Mouse (Mus musculus) MEL (cell line): ENCODE data around the gene Xpo4. TPM values are rescaled to one million over a fixed set of nuclear protein-coding genes. Genes with fewer than 3 reads are reported as not detected.

Experiments
- DNase-seq: peaks from one replicate; pipeline ENCODE4 v3.0.0; 2011; ENCODE audit warnings: low read depth, low spot score
- H3K27ac ChIP-seq: 2 replicates; pipeline ENCODE4 v1.5.1; 2012; ENCODE audit warnings: low read depth, mild to moderate bottlenecking, control low read depth, low read length, moderate library complexity; ENCODE audit not compliant: control insufficient read depth
- H3K27me3 ChIP-seq, 2 experiments: fragments of 150-350 bp in 1 of 2; sonication (generic) in 1 of 2; 2 replicates each; pipeline ENCODE4 v1.6.1; 2012; ENCODE audit warnings: low read length in 2 of 2, mild to moderate bottlenecking in 2 of 2, improper control_type of control experiment in 1 of 2, moderate library complexity in 1 of 2; ENCODE audit not compliant: insufficient read depth in 2 of 2, control insufficient read depth in 1 of 2
- H3K36me3 ChIP-seq, 2 experiments: 2 replicates each; pipeline ENCODE4 v1.6.1; 2012 to 2014; ENCODE audit warnings: low read length in 2 of 2, improper control_type of control experiment in 1 of 2, inconsistent platforms in 1 of 2, mild to moderate bottlenecking in 1 of 2; ENCODE audit not compliant: insufficient read depth in 2 of 2, control insufficient read depth in 1 of 2
- H3K4me1 ChIP-seq, 2 experiments: fragments of 150-350 bp in 1 of 2; sonication (generic) in 1 of 2; 2 replicates each; pipeline ENCODE4 v1.6.1; 2012; ENCODE audit warnings: low read length in 2 of 2, improper control_type of control experiment in 1 of 2, mild to moderate bottlenecking in 1 of 2; ENCODE audit not compliant: insufficient read depth in 2 of 2, control insufficient read depth in 1 of 2
- H3K4me3 ChIP-seq, 2 experiments: fragments of 150-350 bp in 1 of 2; sonication (generic) in 1 of 2; 2 replicates each; pipeline ENCODE4 v1.5.1; 2012; ENCODE audit warnings: low read depth in 2 of 2, low read length in 2 of 2, mild to moderate bottlenecking in 2 of 2, moderate library complexity in 2 of 2, control low read depth in 1 of 2, improper control_type of control experiment in 1 of 2; ENCODE audit not compliant: control insufficient read depth in 1 of 2, insufficient read depth in 1 of 2
- H3K79me2 ChIP-seq: 2 replicates; pipeline ENCODE4 v1.6.1; 2012; ENCODE audit warnings: mild to moderate bottlenecking, low read length, moderate library complexity; ENCODE audit not compliant: control insufficient read depth, poor library complexity, insufficient read depth
- H3K9ac ChIP-seq: 2 replicates; pipeline ENCODE4 v1.6.1; 2012; ENCODE audit warnings: low read depth, mild to moderate bottlenecking, control low read depth, low read length, moderate library complexity; ENCODE audit not compliant: control insufficient read depth, poor library complexity, severe bottlenecking
- H3K9me3 ChIP-seq: fragments of 150-350 bp; sonication (generic); replicated peaks from 2 replicates; pipeline ENCODE4 v1.6.1; 2012; ENCODE audit warnings: mild to moderate bottlenecking, low read length, improper control_type of control experiment, moderate library complexity; ENCODE audit not compliant: insufficient read depth
- BHLHE40 ChIP-seq: IDR thresholded peaks from 2 replicates; pipeline ENCODE4 v1.6.1; 2012; ENCODE audit warnings: low read depth, mild to moderate bottlenecking, inconsistent platforms, low read length, improper control_type of control experiment, borderline replicate concordance
- CHD1 ChIP-seq: IDR thresholded peaks from 2 replicates; pipeline ENCODE4 v1.6.1; 2012; ENCODE audit warnings: low read depth, mild to moderate bottlenecking, inconsistent platforms, low read length, improper control_type of control experiment
- CTCF ChIP-seq, 3 experiments: IDR thresholded peaks in 2 of 3; conservative IDR thresholded peaks in 1 of 3; 2 replicates each; pipeline ENCODE4 v1.5.1; 2011 to 2012; ENCODE audit warnings: low read length in 3 of 3, low read depth in 2 of 3, mild to moderate bottlenecking in 2 of 3, improper control_type of control experiment in 1 of 3, inconsistent platforms in 1 of 3, mixed read lengths in 1 of 3, moderate library complexity in 1 of 3; ENCODE audit not compliant: control insufficient read depth in 1 of 3, insufficient read depth in 1 of 3, poor library complexity in 1 of 3, severe bottlenecking in 1 of 3
- ELF1 ChIP-seq: IDR thresholded peaks from 2 replicates; pipeline ENCODE4 v1.6.1; 2014; ENCODE audit warnings: low read depth, mild to moderate bottlenecking, inconsistent platforms, low read length, improper control_type of control experiment, moderate library complexity
- ETS1 ChIP-seq: IDR thresholded peaks from 2 replicates; pipeline ENCODE4 v1.6.1; 2012; ENCODE audit warnings: low read depth, mild to moderate bottlenecking, inconsistent platforms, low read length, improper control_type of control experiment, moderate library complexity
- GABPA ChIP-seq: IDR thresholded peaks from 2 replicates; pipeline ENCODE4 v1.6.1; 2012; ENCODE audit warnings: low read depth, mild to moderate bottlenecking, inconsistent platforms, low read length, improper control_type of control experiment, moderate library complexity
- HCFC1 ChIP-seq: IDR thresholded peaks from 2 replicates; pipeline ENCODE4 v1.6.1; 2012; ENCODE audit warnings: low read depth, mild to moderate bottlenecking, inconsistent platforms, low read length, improper control_type of control experiment, moderate library complexity
- JUND ChIP-seq: IDR thresholded peaks from 2 replicates; pipeline ENCODE4 v1.6.1; 2011; ENCODE audit warnings: low read depth, mild to moderate bottlenecking, improper control_type of control experiment, low read length
- KAT2A ChIP-seq: conservative IDR thresholded peaks from 2 replicates; pipeline ENCODE4 v1.6.1; 2012; ENCODE audit warnings: low read depth, low read length, improper control_type of control experiment, inconsistent platforms
- MAFK ChIP-seq: IDR thresholded peaks from 2 replicates; pipeline ENCODE4 v1.6.1; 2011; ENCODE audit warnings: low read depth, mild to moderate bottlenecking, low read length, improper control_type of control experiment, borderline replicate concordance
- MAZ ChIP-seq: IDR thresholded peaks from 2 replicates; pipeline ENCODE4 v1.6.1; 2012; ENCODE audit warnings: low read depth, mild to moderate bottlenecking, inconsistent platforms, low read length, improper control_type of control experiment
- MXI1 ChIP-seq: IDR thresholded peaks from 2 replicates; pipeline ENCODE4 v1.6.1; 2011; ENCODE audit warnings: mild to moderate bottlenecking, low read depth, low read length, improper control_type of control experiment
- MYB ChIP-seq: IDR thresholded peaks from 2 replicates; pipeline ENCODE4 v1.6.1; 2011; ENCODE audit warnings: mild to moderate bottlenecking, low read depth, low read length, improper control_type of control experiment
- MYC ChIP-seq: IDR thresholded peaks from 2 replicates; pipeline ENCODE4 v1.6.1; 2011; ENCODE audit warnings: low read depth, mild to moderate bottlenecking, low read length, improper control_type of control experiment, moderate library complexity
- NRF1 ChIP-seq: IDR thresholded peaks from 2 replicates; pipeline ENCODE4 v1.6.1; 2014; ENCODE audit warnings: low read depth, mild to moderate bottlenecking, inconsistent platforms, low read length, improper control_type of control experiment, moderate library complexity; ENCODE audit not compliant: poor library complexity, insufficient read depth, severe bottlenecking
- POLR2A ChIP-seq, 2 experiments: IDR thresholded peaks; 2 replicates each; pipeline ENCODE4 v1.6.1; 2011 to 2012; ENCODE audit warnings: low read length in 2 of 2, mild to moderate bottlenecking in 2 of 2, control low read depth in 1 of 2, improper control_type of control experiment in 1 of 2, low read depth in 1 of 2, moderate library complexity in 1 of 2; ENCODE audit not compliant: control insufficient read depth in 1 of 2, insufficient read depth in 1 of 2, poor library complexity in 1 of 2
- POLR2AphosphoS2 ChIP-seq: IDR thresholded peaks from 2 replicates; pipeline ENCODE4 v1.6.1; 2011; ENCODE audit warnings: low read length, improper control_type of control experiment
- POLR2AphosphoS5 ChIP-seq: IDR thresholded peaks from 2 replicates; pipeline ENCODE4 v1.6.1; 2012; ENCODE audit warnings: low read depth, borderline replicate concordance, mild to moderate bottlenecking, inconsistent platforms, low read length, moderate library complexity, mixed read lengths
- TAL1 ChIP-seq: IDR thresholded peaks from 2 replicates; pipeline ENCODE4 v1.6.1; 2012; ENCODE audit warnings: mild to moderate bottlenecking, inconsistent platforms, low read length, moderate library complexity, mixed read lengths
- TBP ChIP-seq: IDR thresholded peaks from 2 replicates; pipeline ENCODE4 v1.8.0; 2011; ENCODE audit warnings: low read depth, low read length, improper control_type of control experiment
- TCF12 ChIP-seq: IDR thresholded peaks from 2 replicates; pipeline ENCODE4 v1.6.1; 2014; ENCODE audit warnings: low read depth, mild to moderate bottlenecking, inconsistent platforms, low read length, improper control_type of control experiment, moderate library complexity
- UBTF ChIP-seq: IDR thresholded peaks from 2 replicates; pipeline ENCODE4 v1.6.1; 2012; ENCODE audit warnings: low read depth, mild to moderate bottlenecking, inconsistent platforms, low read length, improper control_type of control experiment, moderate library complexity, borderline replicate concordance; ENCODE audit not compliant: insufficient read depth
- USF2 ChIP-seq, 2 experiments: IDR thresholded peaks; 2 replicates each; pipeline ENCODE4 v1.6.1; 2011 to 2012; ENCODE audit warnings: improper control_type of control experiment in 2 of 2, low read length in 2 of 2, borderline replicate concordance in 1 of 2, inconsistent platforms in 1 of 2, low read depth in 1 of 2, mild to moderate bottlenecking in 1 of 2; ENCODE audit not compliant: insufficient read depth in 1 of 2
- ZKSCAN1 ChIP-seq: IDR thresholded peaks from 2 replicates; pipeline ENCODE4 v1.6.1; 2012; ENCODE audit warnings: low read depth, mild to moderate bottlenecking, inconsistent platforms, low read length, improper control_type of control experiment, moderate library complexity
- ZNF384 ChIP-seq: IDR thresholded peaks from 2 replicates; pipeline ENCODE4 v1.6.1; 2012; ENCODE audit warnings: low read depth, mild to moderate bottlenecking, inconsistent platforms, low read length, improper control_type of control experiment
- polyA plus RNA-seq, 2 experiments: library from polyadenylated mRNA; stranded (reverse) in 1 of 2; unstranded in 1 of 2; fragments of >175 nt in 1 of 2; fragments of >200 nt in 1 of 2; gene quantifications; 2 replicates each; pipeline versions ENCODE4 v1.2.1 to v1.2.4; 2012; ENCODE audit warnings: low replicate concordance in 2 of 2, low read depth in 1 of 2; ENCODE audit not compliant: insufficient read length in 2 of 2, insufficient read depth in 1 of 2, missing spikeins in 1 of 2
- total RNA-seq: library from RNA; depleted of rRNA; stranded (reverse); fragments of 300-350 nt; gene quantifications from 2 replicates; pipeline ENCODE4 v1.2.3, GENCODE M21; 2012

The Xpo4 gene
- total and polyA plus RNA-seq, 3 experiments: 32.3 to 46.5 TPM; not detected in 1

- Histone ChIP-seq H3K4me1 (no peaks in the 10 kb centered on the region), H3K9me3 (no peaks in the 10 kb centered on the region), H3K36me3 (peaks cover 0 to 5% of the 10 kb centered on the region in 2 experiments; a peak in 2 of 4 replicates), H3K27ac (no peak overlapping the region), H3K79me2 (no peaks in the 10 kb centered on the region), H3K27me3 (no peaks in the 10 kb centered on the region), H3K9ac (no peak overlapping the region), H3K4me3 (no peak overlapping the region)
- DNase-seq: no peak
- TF ChIP-seq POLR2A (IDR thresholded peaks at IDR 0.05; ENCODE audit: control insufficient read depth in 1 of 2, insufficient read depth in 1 of 2, low read depth in 1 of 2, low read length in 2 of 2, poor library complexity in 1 of 2) (no peak), MXI1 (no peak), GABPA (no peak), ETS1 (no peak), MYC (no peak), HCFC1 (no peak), CTCF (IDR thresholded peaks at IDR 0.05 in 2 of 3, conservative IDR thresholded peaks at IDR 0.05 in 1 of 3; ENCODE audit: control insufficient read depth in 1 of 3, insufficient read depth in 1 of 3, low read depth in 2 of 3, low read length in 3 of 3, poor library complexity in 1 of 3, severe bottlenecking in 1 of 3) (no peak), POLR2AphosphoS5 (no peak), ELF1 (no peak), UBTF (no peak), NRF1 (no peak), BHLHE40 (no peak), MAFK (no peak), TCF12 (no peak), CHD1 (no peak), TBP (no peak)
These were observed 112.3 kb downstream of the Xpo4 start for GRCm38 (mm10) chr14:57552945-57553344.

- Histone ChIP-seq H3K36me3 (peaks cover 0 to 13% of the 10 kb centered on the region in 2 experiments; a peak in 2 of 4 replicates), H3K27me3 (no peaks in the 10 kb centered on the region), H3K4me1 (peaks cover 0 to 24% of the 10 kb centered on the region in 2 experiments; a peak in 2 of 4 replicates), H3K9me3 (no peaks in the 10 kb centered on the region), H3K27ac (no peak overlapping the region), H3K4me3 (no peak overlapping the region), H3K9ac (no peak overlapping the region), H3K79me2 (no peaks in the 10 kb centered on the region)
- TF ChIP-seq POLR2AphosphoS2 (no peak), KAT2A (no peak), TAL1 (no peak), ZNF384 (no peak), ETS1 (no peak), USF2 (IDR thresholded peaks at IDR 0.05; ENCODE audit: borderline replicate concordance in 1 of 2, insufficient read depth in 1 of 2, low read depth in 1 of 2, low read length in 2 of 2) (no peak), MAZ (no peak), MYB (no peak), POLR2AphosphoS5 (no peak), CTCF (IDR thresholded peaks at IDR 0.05 in 2 of 3, conservative IDR thresholded peaks at IDR 0.05 in 1 of 3; ENCODE audit: control insufficient read depth in 1 of 3, insufficient read depth in 1 of 3, low read depth in 2 of 3, low read length in 3 of 3, poor library complexity in 1 of 3, severe bottlenecking in 1 of 3) (no peak), HCFC1 (no peak), JUND (no peak), ZKSCAN1 (no peak), CHD1 (no peak)
- DNase-seq: no peak
These were observed 118.2 kb downstream of the Xpo4 start for GRCm38 (mm10) chr14:57547062-57547461.
